Mouse (Mus musculus): ENCODE data around the gene Irak2.
"Not testable (repeated sequence)": the region's sequence is repeated elsewhere in the genome, so short reads cannot be mapped to it uniquely, and the experiment has no call there.

The Irak2 gene

DNA sequence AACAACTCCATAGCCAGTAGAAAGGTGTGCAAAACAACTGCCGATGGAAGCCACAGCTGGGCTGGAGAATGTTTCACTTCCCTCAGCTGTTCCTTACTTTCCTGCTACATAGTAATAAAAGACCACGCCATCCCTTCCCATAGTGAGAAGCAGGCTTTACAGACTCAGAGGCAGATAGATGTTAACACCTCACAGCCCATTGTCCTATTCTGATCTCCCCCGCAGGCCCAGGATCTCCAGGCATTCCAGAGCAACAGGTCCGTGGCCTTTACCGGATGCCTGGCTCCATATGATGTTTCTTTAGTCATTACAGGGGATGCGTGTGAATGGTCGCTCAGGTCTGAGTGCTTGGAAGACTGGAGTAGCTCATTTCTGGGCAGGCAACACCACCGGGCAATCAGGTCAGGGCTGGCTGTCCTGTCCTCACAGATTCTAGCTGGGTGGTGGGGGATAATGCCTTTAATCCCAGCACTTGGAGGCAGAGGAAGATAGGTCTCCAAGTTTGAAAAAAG is 29.4 kb downstream of the Irak2 start:
- DNase-seq (ENCODE audit: low spot score), result no peak

- DNase-seq (ENCODE audit: low spot score), result no peak
Observed at GRCm38 (mm10) chr6:113668287-113669154, 30.3 kb downstream of the Irak2 start.

DNA sequence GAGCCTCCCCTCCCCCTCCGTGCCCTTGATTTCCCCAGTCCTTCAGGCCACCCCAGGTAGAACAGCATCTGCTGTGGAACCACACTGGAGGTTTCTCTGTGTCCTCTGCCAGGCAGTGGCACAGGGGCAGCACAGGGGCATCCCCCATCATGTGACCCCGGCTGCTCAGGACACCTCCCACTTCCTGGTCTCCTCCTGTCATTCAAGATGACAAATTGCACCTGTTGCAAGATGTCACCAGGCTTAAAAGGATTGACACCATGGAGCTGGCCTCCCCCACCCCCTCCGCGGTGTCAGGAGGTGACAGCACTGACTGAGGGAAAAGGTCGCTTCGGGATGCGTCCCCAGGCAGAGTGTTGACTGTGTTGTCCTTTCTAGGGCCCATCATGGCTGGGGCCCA is 31.6 kb downstream of the Irak2 start:
- DNase-seq (ENCODE audit: low spot score), result no peak

- not testable (repeated sequence) for DNase-seq (ENCODE audit: low spot score)
Observed at GRCm38 (mm10) chr6:113672029-113672428, 33.8 kb downstream of the Irak2 start.

GRCm38 (mm10) chr6:113672989-113673388 is 34.7 kb downstream of the Irak2 start:
- no peak for DNase-seq (ENCODE audit: low spot score)

GRCm38 (mm10) chr6:113675234-113675633 is 37.0 kb downstream of the Irak2 start:
- DNase-seq (ENCODE audit: low spot score), result no peak

- no peak for DNase-seq (ENCODE audit: low spot score)
Observed at GRCm38 (mm10) chr6:113675991-113676390, 37.7 kb downstream of the Irak2 start.

GRCm38 (mm10) chr6:113677070-113677734 is 38.9 kb downstream of the Irak2 start:
- DNase-seq (ENCODE audit: low spot score), result no peak

DNA sequence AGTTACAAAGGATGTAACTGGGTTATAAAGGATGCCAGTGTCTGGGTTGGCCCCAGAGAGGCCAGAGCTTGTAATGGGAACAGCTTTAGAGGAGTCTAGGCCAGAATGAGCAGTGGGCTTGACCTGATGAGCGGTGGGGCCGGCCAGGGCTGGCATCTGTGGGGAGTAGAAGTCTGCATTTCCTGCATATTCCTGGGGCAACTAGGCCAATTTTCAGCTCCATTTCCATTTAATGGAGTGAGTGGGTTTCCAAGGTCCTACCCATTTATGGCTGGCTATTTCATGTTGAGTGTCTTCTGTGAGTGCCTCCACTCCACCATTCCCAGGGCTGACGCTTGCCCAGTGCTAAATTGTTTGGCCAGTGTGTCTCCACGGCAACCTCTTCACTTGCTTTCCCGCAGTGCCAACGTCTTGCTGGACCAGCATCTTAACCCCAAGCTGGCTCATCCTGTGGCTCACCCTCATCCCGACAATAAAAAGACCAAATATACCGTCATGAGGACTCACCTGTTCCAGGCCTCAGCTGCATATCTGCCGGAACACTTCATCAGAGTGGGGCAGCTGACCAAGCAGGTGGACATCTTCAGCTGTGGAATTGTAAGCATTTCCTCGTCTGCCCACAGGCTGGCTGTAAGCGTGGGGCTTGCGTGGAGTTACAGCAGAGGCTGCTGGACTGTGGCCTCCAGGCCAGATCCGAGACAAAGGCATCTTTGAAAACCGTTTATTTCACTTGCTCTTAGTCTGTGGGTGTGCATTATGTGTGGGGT is 40.2 kb downstream of the Irak2 start:
- no peak for DNase-seq (ENCODE audit: low spot score)

DNA sequence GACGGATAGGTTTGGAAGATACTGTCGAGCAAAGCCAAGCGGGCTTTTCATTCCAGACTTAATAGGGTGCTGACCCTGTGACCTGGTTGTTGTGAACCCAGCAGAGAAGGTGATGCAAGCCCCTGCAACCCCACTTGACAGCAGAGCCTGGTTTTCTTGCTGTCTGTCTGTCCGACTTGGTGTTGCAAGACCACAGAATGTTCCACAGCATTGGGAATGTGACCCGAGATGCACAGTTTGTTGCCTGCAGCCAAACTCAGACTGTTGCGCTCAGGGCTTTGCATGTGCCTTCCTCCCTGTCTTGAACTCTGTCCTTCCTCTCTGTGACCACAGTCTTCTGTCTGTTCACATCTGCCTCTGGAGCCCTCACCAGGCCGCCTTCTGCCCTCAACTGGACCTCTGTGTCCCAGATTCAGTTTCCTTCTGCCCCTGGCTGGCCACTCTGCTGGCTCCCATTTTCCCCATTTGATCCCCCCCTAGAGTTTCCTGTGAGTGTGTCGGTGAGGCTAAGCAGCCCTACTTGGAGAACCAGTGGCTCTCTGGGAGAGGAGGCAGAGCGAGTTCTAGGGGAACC is 41.8 kb downstream of the Irak2 start:
- no peak for DNase-seq (ENCODE audit: low spot score)

DNA sequence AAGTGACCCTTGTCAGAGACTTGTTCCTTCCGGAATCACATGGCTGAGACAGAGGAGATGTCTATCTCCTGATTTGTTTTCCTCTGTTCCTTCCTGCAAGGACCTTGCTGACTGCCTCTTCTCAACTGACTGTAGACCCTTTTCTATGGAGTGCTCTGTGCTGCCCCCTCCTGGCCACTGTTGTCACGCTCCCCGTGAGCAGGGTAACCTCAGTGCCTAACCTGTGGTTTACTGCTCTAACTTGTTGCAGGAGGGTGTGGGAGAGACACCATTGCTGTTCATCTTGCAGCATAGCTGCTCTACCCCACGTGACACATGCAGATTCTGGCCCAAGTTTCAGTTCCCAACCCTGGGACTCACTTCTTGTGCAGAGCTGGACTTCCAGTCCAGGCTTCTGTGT is 43.0 kb downstream of the Irak2 start:
- DNase-seq (ENCODE audit: low spot score), result peak; percentile 64

DNA sequence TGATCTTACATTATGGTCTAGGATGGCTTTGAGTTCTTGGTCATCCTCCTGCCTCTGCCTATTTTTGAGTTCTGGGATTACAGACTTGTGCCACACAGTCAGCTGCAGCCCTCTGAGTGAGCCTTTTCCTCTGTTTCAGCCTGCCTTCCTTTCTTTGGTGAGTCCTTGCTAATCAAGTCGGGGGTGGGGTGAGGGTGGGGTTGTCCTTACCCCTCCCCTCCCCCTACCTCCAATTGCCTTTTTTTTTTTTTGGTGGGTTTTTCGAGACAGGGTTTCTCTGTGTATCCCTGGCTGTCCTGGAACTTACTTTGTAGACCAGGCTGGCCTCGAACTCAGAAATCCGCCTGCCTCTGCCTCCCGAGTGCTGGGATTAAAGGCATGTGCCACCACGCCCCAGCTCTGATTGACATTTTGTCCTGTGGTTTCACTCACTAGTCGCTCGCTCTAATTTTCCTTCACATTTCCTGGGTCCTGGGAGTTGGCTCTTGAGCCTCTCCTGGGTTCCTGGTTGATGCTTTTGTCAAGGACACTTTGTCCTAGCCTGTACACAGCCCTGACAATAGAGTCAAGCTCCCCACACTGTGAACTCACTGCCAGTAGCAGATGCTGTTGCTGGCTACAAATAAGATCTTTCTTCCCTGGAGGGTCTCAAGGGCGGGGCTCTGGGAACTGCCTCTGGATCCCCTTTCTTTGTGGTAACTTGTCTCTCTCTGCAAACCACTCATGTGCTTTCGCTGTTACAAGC is 45.0 kb downstream of the Irak2 start:
- no peak for DNase-seq (ENCODE audit: low spot score)

GRCm38 (mm10) chr6:113686551-113687125 is 48.4 kb downstream of the Irak2 start:
- DNase-seq (ENCODE audit: low spot score), result no peak

DNA sequence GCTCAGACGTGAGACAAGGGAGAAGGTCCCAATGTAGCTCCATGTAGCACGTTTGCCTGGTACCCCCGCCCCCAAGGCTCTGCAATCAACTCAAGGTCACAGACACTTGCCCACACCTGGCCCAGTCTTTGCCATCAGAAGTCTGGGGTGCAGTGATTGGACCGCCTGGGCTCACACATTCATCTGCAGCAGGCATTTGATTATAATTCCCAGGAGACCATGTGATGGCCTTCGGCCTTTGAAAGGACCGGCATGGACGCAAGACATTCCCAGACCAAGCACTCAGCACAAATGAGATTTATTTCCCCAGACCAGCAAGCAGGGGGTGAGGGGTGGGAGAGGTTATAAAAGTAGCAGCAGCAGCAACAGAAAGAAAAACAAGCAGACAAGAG is 51.7 kb downstream of the Irak2 start:
- no peak for DNase-seq (ENCODE audit: low spot score)

- no peak for DNase-seq (ENCODE audit: low spot score)
Observed at GRCm38 (mm10) chr6:113690400-113691083, 52.3 kb downstream of the Irak2 start.

GRCm38 (mm10) chr6:113691084-113691462 is 52.8 kb downstream of the Irak2 start:
- DNase-seq (ENCODE audit: low spot score), result no peak

DNA sequence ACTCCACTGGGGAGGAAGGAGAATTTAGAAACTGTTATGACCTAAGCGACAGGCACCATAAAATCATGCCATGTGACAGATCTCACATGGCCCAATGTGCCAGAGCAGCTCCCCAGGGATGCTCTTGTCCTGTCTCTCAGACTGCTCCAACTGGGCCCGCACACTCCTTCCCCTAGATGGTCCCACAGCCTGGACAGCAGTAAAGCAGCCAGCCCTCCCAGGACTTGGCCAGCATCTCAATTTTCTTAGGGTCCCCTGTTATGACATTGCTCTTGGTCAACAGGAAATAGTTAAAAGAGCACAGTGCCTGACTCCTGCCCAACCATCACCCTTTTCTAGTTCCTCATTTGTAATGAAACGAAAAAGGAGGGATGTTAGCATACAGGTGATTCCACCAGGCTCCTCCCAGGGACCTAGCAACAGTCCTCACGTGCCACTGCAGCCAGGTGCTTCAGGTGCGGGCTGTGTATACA is 54.4 kb downstream of the Irak2 start:
- DNase-seq (ENCODE audit: low spot score), result no peak

- DNase-seq (ENCODE audit: low spot score), result no peak
Observed at GRCm38 (mm10) chr6:113693377-113693776, 55.1 kb downstream of the Irak2 start.

DNA sequence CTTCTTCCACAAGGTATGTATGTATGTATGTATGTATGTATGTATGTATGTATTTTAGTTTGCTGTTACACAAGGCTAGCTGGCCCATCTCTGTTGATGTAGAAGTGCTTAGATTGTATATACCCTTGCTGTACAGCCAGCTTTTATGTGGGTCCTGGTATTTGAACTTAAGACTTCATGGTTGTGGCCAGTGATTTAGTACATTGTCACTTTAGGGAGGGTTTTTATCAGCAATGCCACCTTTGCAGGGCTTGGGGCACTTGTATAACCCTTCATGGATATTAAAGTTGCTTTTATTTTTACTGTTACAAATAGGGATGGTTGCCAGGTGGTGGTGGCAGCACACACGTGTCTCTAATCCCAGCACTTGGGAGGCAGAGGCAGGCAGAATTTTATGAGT is 56.9 kb downstream of the Irak2 start:
- DNase-seq (ENCODE audit: low spot score), result no peak

GRCm38 (mm10) chr6:113695766-113696355 is 57.6 kb downstream of the Irak2 start:
- DNase-seq (ENCODE audit: low spot score), result no peak

All from left cerebral cortex, adult 11 months (tissue).